Mouse (Mus musculus) Muller cell, postnatal 12 days (primary cell): Measurements from ENCODE around the gene Vmn2r91.
A peak's percentile ranks its signal among the peaks of the same experiment; 100 is the strongest.
"Not testable (repeated sequence)": the region's sequence is repeated elsewhere in the genome, so short reads cannot be mapped to it uniquely, and the experiment has no call there.

ENCODE experiments used
- DNase-seq: peaks from one replicate; pipeline ENCODE4 v3.0.0-alpha.2; 2015; ENCODE audit errors: inconsistent ontology term

Vmn2r91 gene

GRCm38 (mm10) chr17:18084716-18085115 is at the start of gene Vmn2r91:
Vmn2r91 (plus strand) TSS chr17:18085016.
- not testable (repeated sequence) for DNase-seq

- DNase-seq = no peak
These were observed 35.7 kb upstream of the Vmn2r91 start, which contains the start of gene Vmn2r124 for GRCm38 (mm10) chr17:18049124-18049523. Vmn2r124 (plus strand) TSS chr17:18049424.

- DNase-seq = not testable (repeated sequence)
These were observed 10.8 kb downstream of the Vmn2r91 start for GRCm38 (mm10) chr17:18095626-18096025.

- DNase-seq = peak; percentile 28
These were observed 17.4 kb downstream of the Vmn2r91 start for GRCm38 (mm10) chr17:18102265-18102664.

GRCm38 (mm10) chr17:18151587-18151986 is 66.8 kb downstream of the Vmn2r91 start, which contains the start of gene Vmn2r92:
Vmn2r92 (plus strand) TSS chr17:18151887.
- DNase-seq = not testable (repeated sequence)

GRCm38 (mm10) chr17:18161194-18161593 is 76.4 kb downstream of the Vmn2r91 start:
- DNase-seq = not testable (repeated sequence)
